Mouse (Mus musculus): ENCODE data around the gene S100pbp.

DNA sequence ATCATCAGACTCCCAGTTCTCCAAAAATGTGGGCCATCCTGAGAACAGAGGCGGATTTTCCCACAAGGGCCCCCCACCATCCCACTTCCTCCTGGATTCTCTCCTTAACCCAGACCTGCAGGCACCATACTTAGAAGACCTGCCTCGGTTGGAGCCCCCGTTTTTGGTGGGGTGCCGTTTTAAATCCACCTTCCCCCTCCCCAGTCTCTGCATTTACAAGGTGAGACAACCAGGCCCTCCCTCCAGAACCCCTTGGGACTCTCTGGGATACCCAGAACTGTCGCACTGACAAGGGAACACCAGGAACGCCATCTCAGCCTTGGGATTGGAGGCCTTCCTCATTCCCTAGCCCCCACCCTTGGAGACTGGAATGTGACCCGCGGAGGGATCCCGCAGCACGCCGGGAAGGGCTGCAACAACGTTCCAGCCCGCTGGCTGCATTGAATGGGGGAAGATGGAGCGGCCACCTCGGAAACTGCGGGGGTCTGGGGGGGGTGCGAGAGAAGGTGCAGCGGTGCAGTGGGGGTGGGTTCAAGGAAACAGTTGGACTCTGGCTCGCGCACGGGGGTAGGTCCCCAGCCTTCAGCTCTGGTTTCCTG lies 48.4 kb upstream of the S100pbp start:
- TF ChIP-seq CTCF (IDR thresholded peaks at IDR 0.05) = no peak
- no peak for TF ChIP-seq EP300 (IDR thresholded peaks at IDR 0.05)

All from lung, postnatal 0 days (tissue).